Mouse (Mus musculus): ENCODE measurements around the gene Vmn1r158.
"Not testable (repeated sequence)": the region's sequence is repeated elsewhere in the genome, so short reads cannot be mapped to it uniquely, and the experiment has no call there.

DNA sequence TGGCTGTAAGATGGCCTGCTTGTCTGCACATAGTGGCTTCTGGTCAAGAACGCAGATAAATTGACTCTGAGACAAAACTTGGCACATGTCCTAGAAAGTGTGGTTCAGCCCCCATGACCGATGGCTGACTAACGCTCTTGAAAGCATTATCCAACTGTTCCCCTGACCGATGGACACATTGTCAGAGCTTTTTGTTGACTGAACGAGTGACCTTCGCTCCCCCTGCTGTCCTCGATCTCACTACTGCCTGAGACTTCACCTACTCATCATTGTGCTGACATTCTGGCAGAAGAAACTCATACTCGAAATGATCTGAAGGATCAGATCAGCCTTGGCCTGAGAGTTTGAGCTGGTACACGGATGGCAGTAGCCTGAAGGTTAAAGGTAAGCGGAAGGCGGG lies 14.6 kb downstream of the Vmn1r158 start:
- TF ChIP-seq CTCF (IDR thresholded peaks at IDR 0.05; ENCODE audit: low read depth, low read length); POLR2A (IDR thresholded peaks at IDR 0.05; ENCODE audit: extremely low read depth, insufficient read depth, low read length): not testable (repeated sequence)
